Mouse (Mus musculus) cerebellum, adult (tissue): ENCODE measurements at regions not wholly inside any gene's neighbourhood (a gene's known extent, or its start where the extent isn't known, plus 50 kb on each side); places are given as distances from the start of the nearest gene placed in this dataset.

Experiments
- ATAC-seq: cut with Nextera tagmentation; 2 replicates; pipeline ENCODE4 v1.9.2; 2017; ENCODE audit warnings: mild to moderate bottlenecking, moderate library complexity, mixed read lengths; ENCODE audit not compliant: insufficient number of reproducible peaks, low FRiP score, low TSS enrichment

DNA sequence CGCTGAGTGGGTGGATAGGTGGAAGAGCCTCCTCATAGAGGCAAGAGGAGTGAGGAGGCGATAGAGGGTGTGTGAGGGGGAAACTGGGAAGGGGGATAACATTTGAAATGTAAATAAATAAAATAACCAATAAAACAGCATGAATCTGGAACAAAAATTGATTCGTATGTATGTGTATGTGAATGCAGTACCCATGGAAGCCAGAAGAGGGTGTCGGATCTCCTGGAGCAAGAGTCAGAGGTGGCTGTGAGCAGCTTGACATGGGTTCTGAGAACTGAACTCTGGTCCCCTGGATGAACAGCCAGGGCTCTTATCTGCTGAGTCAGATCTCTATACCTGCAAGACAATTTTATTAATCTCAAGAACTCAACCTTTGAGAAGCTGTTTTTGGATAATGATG is 81.4 kb downstream of the Tfap2b start:
- ATAC-seq: no peak

DNA sequence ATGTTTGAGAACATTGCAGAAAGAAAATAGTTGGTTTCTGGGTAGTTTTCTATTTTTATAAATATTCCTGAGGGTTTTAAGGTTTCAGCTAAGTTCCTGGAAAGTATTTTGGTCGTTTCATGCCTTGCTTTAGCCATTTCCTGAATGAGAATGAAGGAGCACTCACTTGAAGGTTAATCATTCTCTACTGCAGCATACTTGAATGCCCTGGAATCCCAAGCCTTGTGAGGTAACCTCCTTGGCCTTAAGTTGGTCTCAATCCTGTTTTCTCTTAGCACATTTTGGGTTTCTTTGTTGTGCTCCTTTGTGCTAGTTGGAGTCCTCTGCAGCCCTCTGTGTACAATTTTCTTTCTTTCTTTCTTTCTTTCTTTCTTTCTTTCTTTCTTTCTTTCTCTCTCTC is 112.9 kb downstream of the Tfap2b start:
- ATAC-seq: no peak

DNA sequence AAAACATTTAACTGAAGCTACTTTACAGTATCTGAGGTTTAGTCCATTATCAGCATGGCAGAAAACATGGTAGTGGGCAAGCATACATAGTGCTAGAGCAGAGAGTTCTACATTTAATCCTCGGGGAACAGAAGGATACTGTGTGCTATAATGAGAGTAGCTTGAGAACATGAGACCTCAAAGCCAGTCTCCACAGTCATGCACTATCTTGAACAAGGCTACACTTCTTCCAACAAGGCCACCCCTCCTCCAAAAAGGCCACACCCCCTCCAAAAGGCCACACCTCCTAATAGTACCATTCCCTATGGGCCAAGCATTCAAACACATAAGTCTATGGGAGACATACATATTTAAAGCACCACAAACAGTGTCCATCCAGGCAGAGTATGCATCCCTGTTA is 127.3 kb downstream of the Tfap2b start:
- no peak for ATAC-seq

DNA sequence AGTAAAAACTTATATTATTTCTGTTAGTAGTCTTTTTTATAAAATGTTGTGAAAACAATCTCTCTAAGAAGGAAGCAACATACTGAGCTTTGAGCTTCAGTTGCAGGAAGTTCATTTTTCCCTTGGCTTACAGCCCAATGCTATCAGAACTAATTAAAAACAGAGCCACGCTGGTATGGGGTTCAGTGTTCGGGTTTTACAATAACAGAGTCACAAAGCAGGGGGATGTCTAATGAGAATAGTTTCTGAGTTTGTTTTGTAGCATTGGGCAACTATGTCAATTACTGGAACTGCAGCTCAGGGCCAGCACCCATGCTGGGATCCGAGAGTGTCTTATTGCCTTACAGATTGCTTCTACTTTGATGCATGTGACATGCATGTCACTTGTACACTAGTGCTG is 128.5 kb downstream of the Tfap2b start:
- no peak for ATAC-seq

DNA sequence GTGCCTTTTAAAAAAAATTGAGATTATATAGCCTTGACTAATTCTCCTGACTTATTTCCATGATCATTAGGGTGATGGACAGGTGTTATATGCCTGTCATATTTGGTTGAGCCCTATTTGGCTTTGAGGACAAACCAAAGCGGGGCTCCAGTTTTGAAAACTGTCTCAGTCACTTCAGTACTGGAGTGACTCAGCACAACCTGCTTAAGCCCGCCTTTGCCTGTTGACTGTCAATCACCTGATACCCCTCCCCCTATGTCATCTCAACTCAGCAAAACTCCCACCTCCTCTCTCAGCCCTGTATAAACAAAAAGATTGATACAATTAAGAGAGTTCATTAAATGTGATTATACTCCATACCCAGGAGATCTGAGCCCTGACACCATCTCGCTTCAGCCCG is 135.7 kb downstream of the Tfap2b start:
- no peak for ATAC-seq

DNA sequence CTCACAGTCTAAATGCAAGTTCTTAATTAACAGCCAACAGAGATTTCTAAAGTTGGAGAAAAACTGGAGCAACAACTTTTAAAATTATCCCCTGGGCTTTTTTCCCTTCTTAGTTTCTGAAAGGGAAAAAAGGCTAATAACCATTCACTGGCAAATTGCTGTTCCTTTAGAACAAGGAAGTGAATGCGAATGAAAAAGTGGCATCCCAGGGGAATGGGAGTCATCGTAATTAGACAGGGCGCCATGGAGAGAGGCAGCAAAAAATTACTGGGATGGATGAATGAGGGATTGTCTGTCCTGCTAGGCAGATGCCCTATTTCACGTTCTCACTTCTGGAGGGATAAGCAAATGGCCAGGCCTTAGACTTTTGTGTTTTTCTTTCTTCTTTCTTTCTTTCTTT is 141.8 kb downstream of the Tfap2b start:
- ATAC-seq: no peak

DNA sequence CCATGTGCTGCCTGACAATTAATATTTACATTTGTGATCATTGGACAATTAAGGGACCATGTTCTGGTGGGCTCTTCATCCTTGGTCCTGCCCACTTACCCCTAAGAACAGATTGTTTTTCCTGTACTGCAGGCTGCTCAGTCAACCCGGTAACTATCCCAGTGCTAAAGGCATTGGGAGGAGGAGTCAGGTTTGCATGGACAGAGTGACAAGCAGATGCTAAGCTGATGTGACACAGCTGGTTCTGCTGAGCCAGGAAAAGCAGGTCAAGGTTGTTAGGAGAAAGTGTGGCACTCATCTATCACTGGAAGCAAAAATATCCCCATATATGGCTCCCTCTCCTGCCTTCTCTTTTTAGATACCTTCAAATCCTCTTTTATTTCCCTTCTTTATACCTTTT is 176.1 kb downstream of the Tfap2b start:
- ATAC-seq: no peak

DNA sequence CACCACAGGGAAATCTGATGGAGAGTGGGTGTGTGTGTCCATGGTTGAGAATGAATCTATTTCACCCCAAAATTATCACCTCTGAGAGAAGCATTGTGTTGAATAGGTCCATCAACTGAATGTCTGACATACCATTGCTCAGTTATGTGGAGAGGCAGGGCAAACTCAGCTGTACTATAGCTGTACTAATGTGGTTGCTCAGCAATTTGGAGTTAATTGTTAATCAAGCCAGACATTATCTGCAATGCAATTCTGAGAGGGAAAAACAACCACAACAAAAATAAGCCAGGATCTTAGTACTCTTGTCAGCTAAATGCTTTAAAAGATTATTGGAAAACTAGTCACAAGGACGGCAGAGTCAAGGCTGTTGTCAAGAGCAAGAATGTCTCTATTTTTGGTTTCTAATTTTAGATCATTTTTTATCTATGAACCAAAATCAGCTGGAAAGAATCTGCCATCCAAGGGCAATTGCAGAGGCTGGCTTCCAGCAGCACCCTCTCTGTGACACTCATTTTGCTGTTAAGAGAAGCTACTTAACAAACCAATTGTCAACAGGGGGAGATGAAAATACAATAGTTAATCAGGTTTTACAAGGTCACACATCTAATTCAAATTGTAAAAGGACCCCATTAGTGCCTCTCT is 180.3 kb downstream of the Tfap2b start:
- ATAC-seq: no peak

DNA sequence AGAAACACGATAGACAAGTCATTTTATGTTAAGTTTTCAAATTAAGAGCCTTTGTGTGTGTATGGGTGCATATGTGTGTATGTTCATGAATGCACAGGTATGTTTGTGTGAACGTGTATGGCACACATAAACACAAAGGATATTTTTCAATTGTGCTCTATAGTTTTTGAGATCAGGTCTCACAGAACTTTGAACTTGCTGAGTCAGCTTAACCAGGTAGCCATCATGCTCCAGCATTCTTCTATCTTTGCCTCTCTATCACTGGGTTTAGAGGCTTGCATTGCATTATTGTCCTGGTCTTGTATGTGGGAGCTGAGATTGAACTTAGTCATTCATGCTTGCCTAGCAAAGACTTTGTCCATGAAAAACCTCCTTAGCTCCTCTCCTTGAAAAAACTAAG is 198.8 kb downstream of the Tfap2b start:
- no peak for ATAC-seq

DNA sequence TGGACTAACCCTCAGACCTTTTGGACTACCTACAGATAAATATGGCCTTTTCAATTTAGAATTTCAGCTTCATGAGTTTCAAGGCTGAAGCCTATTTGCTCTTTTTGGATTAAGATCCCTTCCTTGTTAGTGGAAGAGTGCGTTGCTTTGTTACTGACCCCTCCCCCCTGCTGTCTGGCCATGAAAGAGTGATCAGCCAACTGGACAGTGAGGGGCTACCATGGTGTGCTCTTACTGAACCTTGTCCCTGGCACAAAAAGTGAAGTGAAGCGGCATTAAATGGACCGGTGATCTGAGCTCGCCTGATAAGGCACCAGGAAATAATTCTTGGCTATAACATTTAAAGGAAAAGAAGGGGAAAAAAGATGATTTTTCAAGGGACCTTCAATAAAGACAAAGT is 203.6 kb downstream of the Tfap2b start:
- ATAC-seq: no peak

DNA sequence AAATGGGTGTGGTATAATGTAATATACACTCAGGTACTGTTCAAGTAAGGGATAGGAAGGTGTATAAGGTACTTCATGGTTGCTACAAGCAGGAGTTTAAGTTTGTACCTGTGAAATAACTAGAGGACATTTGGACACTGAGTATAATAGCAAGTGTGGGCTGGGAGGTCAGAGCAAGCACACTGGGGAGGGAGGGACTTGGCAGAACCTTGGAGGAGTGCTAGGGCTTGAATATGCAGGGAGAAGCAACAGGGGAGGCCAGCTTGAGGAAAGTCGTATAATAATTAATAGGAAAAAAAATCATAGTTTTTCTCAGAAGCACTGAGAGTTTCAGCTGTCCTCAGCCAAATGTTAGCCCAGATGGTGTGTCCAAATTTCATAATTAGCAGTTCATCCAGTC is 212.4 kb downstream of the Tfap2b start:
- peak; percentile 31; the same call in 1 of the 2 replicates for ATAC-seq

DNA sequence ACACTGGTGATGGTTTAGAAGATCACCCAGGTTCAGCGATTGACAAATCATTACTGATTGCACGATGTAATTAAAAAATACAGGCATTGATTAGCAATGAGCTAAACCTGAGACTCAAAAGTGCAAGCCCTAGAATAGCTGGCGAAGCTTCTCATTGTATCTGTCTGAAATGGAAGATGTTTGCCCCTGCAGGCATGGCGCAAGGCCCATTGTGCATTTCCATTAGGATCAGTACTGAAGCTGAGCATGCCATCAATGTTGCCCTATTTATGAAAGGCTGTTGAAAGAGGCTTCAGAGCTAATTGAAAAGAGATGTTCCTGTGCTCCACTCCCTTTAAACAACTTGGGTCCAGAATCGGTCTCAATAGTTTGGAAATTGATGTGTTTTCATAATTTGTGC is 242.1 kb downstream of the Tfap2b start:
- ATAC-seq: no peak

DNA sequence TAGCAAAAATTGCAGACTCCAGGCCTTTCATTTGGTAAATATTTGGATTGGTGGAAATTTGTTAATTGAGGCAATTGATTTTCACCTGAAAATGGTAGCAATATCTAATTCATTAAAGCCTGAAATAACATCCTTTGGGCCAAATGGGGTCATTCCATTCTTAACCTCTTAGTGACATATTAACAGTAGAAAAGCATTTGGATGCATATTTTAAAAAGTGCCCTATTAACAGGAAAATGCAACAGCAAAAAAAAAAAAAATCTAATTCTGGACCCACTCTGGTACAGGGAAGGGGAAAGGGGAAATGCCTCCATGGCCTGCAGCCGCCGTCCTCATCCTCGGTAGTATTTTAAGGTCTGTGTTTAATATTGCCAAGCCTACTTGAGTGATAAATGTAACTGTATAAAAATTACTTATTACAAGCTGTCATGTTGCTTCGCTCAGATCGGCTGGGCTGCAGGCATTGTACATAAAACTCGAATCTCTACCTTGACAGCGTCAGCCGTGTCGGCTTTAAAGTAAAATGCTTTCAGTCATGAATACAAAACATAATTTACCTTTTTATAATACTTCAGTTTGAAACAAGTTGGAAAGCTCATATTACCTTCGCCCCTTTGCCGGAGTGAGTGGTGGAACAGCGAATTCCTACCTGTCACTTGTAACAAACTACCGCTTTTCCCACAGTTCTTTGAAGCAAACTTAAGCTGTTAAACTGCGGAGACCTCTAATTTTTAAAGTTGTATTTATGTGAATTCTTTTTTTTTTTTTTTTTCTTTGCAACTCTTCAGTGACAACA is 250.1 kb downstream of the Tfap2b start:
- no peak for ATAC-seq

DNA sequence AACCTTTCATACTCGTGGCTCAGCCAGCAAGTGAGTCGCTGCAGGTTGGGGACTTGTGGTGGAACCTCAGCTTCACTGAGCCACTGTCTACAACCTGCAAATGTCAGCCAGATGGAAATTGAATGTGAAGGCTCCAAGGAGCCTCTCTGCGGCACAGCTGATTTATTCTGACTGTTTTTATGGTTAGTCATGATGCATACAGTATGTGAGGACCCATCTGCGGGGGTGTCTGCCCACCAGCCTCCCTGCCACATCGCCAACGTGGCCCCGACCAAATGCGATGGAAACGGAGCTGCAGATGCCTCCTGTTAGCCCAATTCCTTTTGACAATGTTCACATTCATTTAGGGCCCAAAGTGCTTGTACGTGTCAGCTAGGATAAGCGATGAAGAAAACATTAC is 251.2 kb downstream of the Tfap2b start:
- ATAC-seq: no peak

DNA sequence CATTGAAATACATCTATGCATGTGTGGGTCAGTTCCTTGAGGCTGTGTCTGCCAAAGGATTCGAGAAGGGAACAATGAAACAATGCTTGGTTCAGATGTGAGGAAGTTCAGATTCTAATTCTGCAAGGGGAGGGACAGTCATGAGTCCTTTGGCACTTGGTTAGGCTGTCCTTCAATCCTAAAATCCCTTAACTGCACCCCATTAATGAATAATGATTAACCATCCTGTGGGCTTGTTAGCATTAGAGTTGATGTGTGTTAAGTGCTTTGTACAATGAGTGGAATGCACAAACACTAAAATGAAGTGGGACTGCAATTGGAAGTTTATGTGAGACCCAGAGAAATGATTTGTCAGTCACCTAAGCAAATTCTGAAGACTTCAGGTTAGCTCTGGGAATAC is 264.8 kb downstream of the Tfap2b start:
- ATAC-seq: no peak
